Mouse (Mus musculus): ENCODE results near the gene Fezf2.

Fezf2 gene

DNA sequence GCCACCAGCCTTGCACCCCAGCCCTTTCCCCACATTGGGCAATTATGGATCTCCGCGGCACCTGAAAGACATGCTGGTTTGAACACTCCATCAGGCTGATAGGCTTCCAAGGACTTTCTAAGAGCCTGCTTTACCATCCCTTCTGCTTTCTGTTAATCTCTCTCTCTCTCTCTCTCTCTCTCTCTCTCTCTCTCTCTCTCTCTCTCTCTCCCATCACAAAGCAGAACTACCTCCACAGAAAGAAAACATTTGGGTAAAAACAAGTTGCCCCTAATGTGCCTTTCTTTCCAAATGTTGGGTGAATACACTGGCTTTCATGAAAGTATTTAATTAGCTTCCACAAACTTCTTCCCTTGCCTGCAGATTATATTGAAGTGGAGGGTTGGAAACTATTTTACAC, at the start of gene Fezf2:
TSS of gene Fezf2 (minus strand) at position 101 of the 400 bp plus-strand sequence.
- no peak for DNase-seq (ENCODE audit: low read depth, low spot score)

DNA sequence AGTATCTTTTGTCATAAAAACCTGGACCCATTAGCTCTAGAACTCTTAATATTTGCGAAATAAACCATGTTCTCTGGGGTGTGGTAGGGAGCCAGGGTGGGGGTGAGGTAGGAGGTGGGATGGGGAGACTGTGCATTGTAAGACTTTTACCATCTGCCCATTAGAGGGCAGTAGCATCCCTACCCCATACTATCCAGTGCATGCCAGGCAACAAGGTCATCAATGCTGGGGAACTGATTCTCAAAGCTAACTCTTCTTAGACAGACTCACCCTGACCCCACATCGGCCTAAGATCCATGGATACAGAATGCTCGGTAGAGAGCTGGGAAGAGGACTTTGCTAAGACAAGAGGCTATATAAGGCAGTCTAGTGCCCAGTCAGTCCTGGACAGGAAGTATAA, 49.6 kb upstream of the Fezf2 start:
- peak; percentile 30 for DNase-seq (ENCODE audit: low read depth, low spot score)

DNA sequence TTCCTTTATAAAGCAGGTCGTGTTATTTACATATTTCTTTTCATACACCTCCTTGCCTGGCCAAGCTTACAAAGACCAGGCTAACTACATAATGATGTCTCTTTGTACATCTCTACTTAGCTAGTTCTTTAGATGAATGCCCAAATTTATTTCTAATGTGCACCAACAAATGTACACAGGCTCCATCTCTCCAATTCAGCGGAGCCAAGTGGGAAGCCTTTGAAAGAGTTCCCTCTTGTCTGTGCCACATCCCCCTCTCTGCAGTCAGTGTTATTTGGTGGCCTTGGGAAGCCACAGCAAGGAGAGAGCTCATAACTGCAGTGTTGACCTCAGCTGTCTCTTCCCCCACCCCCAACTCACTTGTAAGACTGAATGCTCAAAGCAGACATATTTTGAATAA, 46.3 kb upstream of the Fezf2 start:
- no peak for DNase-seq (ENCODE audit: low read depth, low spot score)

DNA sequence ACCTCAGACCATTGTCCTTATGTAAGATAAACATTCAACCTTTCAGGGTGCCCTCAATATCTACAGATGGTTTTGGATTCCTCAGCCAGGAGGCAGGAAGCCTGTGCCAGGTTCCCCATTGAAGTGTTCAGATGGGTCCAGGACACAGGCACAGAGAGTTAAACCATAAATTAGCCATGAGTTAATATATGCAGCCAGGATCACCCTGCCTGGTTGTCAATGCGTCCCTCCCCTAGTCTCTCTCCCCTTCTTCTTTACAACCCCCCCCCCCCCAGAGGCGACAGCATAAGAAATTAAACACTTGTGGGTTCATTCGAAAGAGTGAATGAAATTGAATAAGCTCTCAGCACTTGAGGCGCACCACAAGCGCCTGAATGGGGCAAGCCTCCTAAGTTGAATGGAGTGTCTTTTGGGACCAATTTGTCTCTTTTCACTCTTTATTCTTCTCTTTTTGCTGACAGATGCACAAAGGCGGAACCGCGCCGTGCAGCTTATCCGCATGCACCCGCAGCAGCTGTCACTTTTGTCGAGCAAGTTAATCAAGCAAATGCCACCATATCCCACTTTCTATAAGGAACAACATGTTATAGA, 45.4 kb upstream of the Fezf2 start:
- DNase-seq (ENCODE audit: low read depth, low spot score), result no peak

DNA sequence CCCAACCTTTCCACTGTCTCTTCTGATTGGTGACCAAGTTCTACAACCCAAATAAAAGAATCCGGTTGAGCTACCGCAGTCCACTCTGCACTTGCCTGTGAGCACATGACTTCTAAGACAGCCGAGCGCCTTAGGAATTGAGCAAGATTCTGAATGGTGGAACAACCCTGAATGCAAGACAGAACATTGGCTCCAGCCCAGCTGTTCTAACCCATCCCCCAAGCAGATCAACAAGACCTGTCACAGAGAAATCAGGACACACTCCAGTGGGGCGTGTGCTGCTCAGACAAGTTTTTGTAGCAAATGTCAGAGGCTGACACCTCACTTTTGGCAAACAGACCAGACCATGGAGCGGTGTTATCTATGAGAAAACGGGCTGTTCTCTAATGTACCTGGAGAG, 43.2 kb upstream of the Fezf2 start:
- DNase-seq (ENCODE audit: low read depth, low spot score), result peak; percentile 21

DNA sequence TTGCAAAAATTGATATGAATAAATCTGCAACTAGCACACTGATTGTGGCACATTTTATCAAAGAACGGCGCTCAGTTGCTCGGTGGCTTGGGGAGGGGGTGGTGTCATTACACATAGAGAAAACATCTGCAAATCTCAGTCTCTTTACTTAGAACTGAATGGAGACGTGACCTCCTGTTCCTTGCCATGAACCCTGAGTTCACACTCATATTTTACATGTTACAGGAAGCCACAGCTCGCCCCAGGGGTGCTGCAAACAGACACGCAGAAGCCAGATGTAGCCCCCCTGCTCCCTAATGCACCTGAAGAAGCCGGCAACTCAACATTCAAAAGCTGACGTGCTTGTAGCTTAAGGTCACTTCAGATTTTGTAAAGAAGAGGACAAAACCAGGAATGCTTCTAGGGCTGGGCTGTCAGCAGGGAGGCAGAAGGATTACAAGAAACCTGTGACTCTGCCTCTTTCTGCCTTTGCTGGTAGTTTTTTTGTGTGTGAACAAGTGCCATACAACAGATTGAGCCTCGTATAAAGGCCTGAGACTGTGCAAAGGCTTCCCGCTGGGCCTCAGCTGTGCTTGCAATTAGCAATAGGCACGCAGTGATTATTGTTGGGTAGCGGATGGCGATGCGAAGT, 40.9 kb upstream of the Fezf2 start:
- DNase-seq (ENCODE audit: low read depth, low spot score), result peak; percentile 91

DNA sequence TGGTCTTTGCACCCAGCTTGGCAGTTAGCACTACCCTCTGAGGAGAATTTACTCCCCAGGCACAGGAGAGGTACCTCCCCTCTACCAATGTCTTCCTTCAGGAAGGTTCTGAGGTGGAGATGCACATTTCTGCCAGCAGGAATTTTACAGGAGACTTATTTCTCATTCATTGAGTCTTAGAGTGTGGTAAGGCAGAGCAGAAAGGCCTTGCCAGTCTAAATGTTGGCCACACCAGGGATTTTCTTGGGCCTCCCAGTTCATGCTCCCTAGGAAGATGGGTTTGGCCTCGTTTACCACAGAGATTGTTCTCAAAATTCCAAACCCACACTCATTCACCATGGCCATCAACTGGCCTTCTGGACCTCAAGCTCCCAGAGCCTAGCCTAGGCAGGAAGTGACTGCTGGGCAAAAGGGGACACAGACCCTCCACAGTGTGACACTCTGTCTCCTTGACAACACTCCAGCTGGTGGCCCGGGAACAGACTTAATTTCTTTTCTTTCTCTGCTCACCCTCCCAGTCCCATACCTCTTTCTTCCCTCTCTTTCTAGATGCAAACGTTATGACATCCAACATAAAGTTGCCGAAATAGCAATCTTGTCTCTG, 40.3 kb upstream of the Fezf2 start:
- DNase-seq (ENCODE audit: low read depth, low spot score), result peak; percentile 16

DNA sequence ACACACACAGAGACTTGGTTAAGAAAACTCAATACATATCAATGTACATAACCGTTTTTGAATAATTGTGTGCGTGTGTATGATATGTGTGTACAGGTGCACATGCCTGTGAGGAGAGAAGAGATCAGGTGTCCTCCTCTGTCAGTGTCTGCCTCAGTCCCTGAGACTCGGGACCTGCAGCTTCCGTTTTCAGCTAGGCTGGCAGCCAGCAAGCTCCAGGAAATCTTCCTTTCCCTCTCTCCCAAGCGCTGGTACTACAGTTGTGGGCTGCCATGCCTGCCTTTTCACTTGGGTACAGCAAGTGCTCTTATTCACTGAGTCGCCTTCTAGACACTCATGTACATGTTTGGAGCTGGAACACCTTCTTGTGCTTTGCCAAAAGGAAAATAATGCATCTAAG, 39.2 kb upstream of the Fezf2 start:
- no peak for DNase-seq (ENCODE audit: low read depth, low spot score)

DNA sequence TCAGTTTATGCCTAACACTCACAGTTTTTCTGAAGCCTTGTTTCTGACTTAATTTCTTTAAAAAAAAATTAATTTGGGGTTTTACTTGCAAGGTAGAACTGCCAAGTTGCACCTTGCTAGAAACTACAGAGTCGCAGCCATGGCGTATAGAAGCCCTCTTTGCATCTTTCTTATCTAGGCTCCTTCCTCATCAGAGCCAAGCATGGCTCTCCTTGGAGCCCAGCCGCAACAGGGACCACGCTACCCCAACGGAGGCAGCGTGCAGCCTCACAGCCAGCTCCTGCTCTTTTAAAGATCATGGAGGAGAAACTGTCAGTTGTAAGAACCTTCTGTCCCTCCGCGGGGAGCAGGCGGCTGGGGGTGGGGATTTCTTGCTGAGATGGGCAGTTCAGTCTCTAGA, 29.9 kb upstream of the Fezf2 start:
- no peak for DNase-seq (ENCODE audit: low read depth, low spot score)

DNA sequence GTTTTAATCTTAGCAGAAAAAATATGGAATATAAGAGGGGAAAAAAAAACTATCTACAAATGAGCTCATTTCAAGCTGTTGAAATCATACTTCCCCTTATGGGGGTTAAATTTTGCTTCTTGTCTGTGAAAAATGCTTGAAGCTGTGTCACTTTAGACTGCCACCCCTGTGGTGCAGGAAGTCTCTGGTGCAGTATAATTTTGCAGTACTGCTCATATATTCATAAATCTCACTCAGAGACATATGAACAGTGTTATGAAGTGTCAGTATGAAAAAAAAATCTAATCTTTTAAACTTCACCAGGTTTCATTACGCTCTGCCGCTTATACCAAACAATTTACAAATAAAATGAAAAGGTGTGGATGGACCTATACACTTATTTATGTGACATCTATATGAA, 29.3 kb upstream of the Fezf2 start:
- no peak for DNase-seq (ENCODE audit: low read depth, low spot score)

DNA sequence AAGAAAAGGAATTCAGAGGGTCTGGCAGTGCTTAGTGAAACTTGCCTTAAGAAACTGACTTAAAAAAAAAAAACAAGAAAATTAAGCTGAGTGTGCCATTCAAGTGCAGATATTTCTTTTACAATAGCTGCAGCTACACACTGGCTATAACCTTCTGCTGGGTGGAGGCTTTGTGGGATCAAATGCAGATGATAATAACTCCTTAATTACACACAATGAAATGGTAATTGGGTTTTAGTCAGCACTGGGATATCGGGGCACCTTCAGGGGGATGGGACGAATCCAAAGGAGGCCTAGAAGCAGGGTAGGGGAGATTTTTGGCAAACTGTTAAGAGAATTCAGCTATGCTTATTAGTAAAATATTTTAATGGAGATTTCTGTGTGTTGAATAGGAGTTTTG, 27.5 kb upstream of the Fezf2 start:
- DNase-seq (ENCODE audit: low read depth, low spot score), result no peak

DNA sequence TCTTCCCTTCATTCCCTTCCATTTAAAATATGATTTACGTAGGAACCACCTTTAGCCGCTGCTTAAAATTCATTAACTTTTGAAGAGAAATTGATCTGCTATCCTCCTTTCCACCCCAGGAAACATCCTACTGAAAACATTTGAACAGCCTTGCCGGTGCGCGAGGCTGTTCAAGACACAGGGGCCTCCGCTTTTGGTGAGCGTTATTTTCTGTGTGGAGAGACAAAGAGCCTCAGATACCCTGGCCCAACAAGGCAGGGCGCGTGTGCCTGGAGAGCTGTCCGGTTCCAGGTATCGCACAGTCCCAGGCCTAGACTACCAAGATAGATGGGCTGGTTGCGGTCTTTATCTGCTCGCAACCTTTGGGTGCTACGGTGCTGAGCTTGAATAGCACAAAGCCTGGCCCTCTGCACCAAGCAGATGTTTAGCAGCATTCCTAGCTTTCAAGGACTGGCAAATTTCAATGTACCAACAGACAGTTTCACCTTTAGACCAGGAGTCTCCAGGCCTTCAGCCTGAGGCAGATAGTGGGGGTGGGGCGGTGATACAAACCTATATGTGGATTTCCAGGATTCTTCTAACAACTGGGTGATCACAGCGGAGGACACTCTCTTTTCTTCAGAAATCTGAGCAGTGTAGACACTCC, 2.4 kb upstream of the Fezf2 start:
- DNase-seq (ENCODE audit: low read depth, low spot score), result no peak

DNA sequence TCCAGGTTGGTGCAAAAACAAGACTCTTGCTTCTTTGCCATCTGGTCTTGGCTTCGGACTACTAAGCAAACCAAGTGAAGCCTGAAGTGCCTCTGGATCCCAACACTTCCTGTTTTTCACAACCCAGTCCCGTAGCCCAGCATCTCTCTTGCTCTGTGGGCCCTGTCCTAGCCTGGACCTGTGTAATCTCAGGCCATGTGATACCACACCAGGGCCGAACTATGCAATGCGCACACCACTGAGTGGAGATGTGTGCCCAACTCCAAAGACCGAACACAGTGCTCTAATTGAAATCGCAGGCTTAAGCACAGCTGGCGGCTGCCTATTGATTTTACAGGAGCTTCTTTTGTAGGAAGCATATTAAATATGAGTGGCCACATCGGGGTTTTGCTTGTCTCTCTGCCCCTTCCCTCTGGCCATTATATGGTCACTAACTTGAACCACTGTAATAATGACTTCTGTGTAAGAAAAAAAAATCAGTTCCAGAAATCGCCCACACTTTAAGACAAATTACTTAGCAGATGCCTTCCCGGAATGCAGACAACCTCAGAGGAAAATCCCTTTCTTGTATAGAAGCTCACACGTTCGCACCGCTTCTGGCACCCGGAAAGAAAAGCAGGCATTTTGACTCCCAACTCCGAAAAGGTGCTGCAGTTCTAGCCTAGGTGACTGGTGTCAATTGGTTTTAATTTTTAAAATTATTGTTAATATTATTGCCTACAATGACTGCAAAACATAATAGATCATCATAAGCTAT, 1.5 kb upstream of the Fezf2 start:
- DNase-seq (ENCODE audit: low read depth, low spot score), result no peak

DNA sequence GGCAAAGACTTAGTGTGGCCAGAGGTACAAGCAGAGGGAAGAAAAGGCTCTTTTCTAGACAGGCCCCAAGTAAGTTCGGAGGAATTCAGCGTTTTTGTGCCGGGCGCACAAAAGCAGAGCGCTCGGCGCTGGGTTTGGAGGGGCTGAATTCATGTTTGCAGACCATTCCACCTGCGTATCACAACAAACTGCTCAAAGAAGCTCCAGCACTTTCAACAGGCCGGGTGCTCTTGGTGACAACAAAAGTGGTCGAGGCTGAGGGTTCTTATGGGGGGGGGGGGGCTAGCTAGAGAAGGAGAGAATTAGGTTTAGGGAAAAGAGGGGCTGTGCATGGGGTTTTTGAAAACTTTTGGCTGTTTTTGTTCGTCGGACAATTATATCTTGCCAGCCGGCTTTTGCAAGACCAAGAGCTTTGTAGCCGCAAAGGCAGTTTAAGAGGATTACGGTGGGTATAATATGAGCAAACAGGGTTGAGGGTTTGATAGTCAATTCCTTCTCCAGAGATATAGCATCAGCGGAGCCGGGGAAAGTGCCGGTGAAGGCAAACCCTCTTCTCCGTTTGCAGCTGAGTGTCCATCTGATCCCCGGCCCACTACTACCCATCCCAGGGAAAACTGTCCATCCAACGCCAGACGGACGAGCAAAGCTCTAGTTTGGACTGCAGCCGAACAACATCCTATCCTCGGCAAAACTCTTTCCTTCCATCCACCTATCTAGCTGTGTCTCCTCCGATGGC, 956 bp downstream of the Fezf2 start:
- DNase-seq (ENCODE audit: low read depth, low spot score), result peak; percentile 25

DNA sequence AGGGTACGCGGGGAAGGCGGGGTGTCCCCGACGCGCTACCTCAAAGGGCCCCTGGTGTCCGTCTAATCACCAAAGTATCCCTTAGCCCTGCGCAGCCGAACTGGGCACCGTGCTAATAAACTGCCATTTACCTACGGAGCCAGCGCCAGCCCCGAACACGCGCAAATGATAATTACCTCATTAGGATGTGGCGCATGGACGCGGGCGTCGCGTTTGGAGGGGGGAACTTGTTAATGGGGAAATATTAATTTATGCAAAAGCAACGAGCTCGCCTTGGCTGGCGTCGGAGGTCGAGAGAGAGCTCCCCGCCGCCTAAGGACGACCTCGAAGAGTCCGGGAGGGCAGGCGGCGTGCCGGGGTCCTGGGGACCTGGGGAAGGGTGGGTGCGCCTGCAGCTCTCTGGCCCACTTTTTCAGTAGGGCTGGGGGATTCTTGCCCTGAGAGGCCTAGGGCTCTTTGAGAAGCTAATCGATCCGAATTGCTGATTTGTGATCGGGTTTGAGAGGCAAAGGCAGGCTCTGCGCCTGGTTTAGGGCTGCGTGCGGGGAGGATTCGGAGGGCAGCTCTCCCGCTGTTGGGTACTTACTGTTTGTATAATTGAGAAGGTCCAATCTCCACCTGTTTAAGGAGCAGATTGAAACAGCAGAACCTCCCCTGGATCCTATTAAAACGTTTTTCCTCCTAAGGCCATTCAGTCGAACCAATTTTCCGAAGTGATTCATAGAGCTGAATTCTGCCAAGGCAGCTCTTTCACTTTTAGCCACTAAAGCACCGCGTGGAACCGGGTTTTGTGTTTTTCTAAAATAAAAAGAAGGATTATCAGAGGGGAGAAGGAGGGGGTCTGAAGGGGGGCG, 1.8 kb downstream of the Fezf2 start:
- DNase-seq (ENCODE audit: low read depth, low spot score), result peak; percentile 40

DNA sequence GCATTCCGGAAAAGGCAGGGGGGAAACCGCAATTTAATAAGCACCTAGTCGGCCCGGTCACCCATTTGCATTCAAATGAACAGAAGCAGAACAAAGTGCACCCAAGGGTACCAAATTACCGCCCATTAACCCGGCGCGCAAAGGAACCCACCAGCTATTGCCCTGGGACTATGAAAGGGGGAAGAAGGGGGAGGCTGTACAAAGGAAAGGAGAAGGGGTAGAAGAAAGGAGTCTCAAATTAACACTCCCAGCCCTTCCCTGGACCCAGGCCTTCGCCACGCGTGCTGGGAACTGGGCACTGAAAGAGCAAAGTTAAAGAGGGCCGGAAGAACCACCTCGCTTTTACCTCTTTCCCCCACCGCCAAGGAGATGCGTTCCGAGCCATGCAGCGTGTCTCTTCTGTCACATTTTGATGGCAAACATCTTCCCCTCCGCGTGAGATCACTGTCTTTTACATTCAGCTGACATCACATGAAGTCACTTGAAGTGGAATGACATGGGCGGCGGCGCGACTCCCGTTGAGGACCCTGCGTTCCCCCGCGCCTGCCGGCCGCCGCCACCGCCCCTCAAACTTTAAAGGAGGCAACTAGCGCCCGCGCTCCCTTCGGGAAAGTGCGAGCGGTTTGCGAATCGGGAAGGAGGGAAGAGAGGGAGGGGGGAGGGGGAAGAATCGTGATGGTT, 2.6 kb downstream of the Fezf2 start:
- peak; percentile 60 for DNase-seq (ENCODE audit: low read depth, low spot score)

DNA sequence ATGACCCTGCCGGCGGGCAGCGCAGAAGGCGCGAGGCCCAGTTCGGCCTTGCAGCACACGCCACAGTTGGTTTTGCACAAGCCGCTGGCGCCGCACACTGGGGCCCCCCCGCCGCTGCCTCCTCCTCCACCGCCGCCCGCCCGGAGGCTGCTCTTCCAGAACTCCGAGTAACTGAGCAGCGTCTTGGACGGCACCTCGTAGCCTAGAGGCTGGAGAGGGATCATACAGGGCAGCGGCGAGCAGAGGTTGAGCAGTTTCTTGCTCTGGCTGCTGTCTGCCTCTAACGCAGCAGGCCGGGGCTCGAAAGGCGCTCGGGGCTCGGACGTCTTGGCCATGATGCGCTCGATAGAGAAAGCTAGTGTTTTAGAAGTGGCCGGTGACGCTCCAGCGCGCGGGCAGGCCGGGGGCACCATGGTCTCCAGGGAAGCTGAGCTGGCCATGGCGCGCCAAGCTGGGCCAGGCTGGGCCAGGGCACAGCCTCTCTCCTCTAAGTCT, 3.2 kb downstream of the Fezf2 start:
- peak; percentile 51 for DNase-seq (ENCODE audit: low read depth, low spot score)

DNA sequence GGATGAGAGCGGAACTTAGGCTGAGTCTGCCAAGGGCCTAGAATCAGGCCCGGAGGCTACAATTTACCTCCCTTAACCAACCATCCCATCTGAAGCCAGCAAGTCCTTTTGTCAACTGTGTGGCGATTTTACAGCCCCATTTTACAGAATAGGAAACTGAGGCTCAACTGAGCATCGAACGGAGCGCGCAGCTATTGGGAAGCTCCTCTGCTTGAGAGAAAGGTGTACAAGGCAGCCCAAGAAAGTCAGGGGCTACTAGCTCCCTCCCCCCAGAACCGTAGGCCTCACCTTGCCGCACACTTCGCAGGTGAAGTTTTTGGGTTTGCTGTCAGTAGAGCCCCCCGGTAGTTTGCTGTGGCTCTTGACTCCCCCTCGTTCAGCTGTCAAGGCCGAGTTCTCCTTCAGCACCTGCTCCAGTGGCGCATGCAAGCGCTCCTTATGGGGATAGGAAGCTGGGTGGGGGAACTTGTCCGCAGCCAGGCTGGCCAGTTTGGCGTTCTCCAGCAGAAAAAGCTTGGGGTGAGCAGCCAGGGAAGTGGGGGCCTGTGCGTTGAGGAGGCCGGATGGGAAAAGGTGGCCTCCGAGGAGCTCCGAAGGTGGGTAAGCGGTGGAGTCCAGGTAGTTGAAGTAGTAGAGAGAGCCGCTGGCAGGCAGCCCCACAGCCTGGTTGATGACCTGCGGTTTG, 3.8 kb downstream of the Fezf2 start:
- DNase-seq (ENCODE audit: low read depth, low spot score), result peak; percentile 45

DNA sequence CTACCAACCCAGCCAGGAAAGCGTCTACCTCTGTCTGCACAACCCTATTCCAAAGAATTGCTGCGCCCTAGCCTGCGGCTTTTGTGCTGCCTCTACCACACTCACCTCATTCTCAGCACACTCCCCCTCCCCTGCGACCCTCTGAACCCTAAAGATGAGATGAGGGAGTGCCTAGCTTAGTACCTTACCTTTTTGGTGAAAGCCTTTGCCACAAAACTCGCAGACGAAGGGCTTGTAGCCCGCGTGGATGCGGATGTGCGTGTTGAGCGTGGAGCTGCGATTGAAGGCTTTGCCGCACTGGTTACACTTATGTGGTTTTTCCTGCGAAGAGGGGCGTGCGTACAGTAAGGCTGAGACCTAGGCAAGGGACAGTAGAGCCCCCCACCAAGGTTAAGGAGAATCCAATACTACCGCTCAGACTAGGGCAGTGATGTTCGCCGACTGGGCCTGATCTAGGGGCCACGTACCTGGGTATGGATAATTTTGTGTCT, 4.5 kb downstream of the Fezf2 start:
- DNase-seq (ENCODE audit: low read depth, low spot score), result no peak

Measured in R1 (cell line).